ENCODE assay signal across 13 mouse cellular contexts in genomic region chr16:52470226-52470625, GRCm38 (mm10). TPM values are rescaled to one million over a fixed set of nuclear protein-coding genes. Genes with fewer than 3 reads are reported as not detected.
DNase-seq lines count a peak whose midpoint lies in the region.
"Had no signal": no experiment of that assay in that cellular context is flagged by ENCODE, and none has a peak within 500 bp of the region (broad histone marks: within the 10 kb centered on the region; RNA-seq: fewer than 3 reads in every experiment).

No protein-coding gene starts in this region.

- DNase-seq in spleen, postnatal 36 days (ENCODE audit: low spot score in 2 of 2), result peak; percentile 49 to 54
- no peak for DNase-seq in spleen, postnatal 4 days (ENCODE audit: low spot score in 2 of 2)
- peak; percentile 9 for DNase-seq in MEL-GATA-1-ER (ENCODE audit: extremely low read depth, low read depth)
- DNase-seq in spleen, adult 12 weeks (ENCODE audit: low spot score), result no peak
- no peak for DNase-seq in cerebellum, postnatal 14 days
- DNase-seq in adrenal gland, postnatal 10 days, result no peak
- DNase-seq: adrenal gland, adult 2 months; cerebellum, postnatal 10 days; gastrocnemius, adult 2 months had no signal

- WGBS in macrophage (ENCODE audit: missing documents), result 6% methylated on average over 3 of the region's 3 CpGs

- H3K36me3 ChIP-seq in macrophage (ENCODE audit: inconsistent target), result no peaks in the 10 kb centered on the region
- H3K36me3 ChIP-seq: embryonic facial prominence, embryonic 12.5 days; hindbrain, embryonic 13.5 days; lung, embryonic 15.5 days had no signal

- no peaks in the 10 kb centered on the region for H3K79me2 ChIP-seq in macrophage (ENCODE audit: inconsistent target)

- H3K4me3 ChIP-seq in macrophage (ENCODE audit: inconsistent target), result no peak overlapping the region
- H3K4me3 ChIP-seq: embryonic facial prominence, embryonic 12.5 days; gastrocnemius, adult 2 months; hindbrain, embryonic 13.5 days; lung, embryonic 15.5 days had no signal

- H3K27ac ChIP-seq in macrophage, result peak overlapping the region; percentile 97
- H3K27ac ChIP-seq: embryonic facial prominence, embryonic 12.5 days; gastrocnemius, adult 2 months; hindbrain, embryonic 13.5 days; lung, embryonic 15.5 days had no signal

RNA-seq across cellular contexts. Expression of gene Alcam, which starts 16.4 kb away (rescaled TPM):
- 1,000 to 10,000 TPM in 2 of 26 experiments, 100 to 1,000 TPM in 24; 136 to 1,652 (median 442) TPM for total RNA-seq in macrophage (2018; cell fraction: chromatin; rRNA removed)
- total RNA-seq in macrophage (2018; cell fraction: cytosol; rRNA removed), result 100 to 1,000 TPM in 24 of 26 experiments, 10 to 100 TPM in 2; 85.8 to 258 (median 182) TPM
- 1,000 to 10,000 TPM in 1 of 26 experiments, 100 to 1,000 TPM in 25; 128 to 1,190 (median 364) TPM for total RNA-seq in macrophage (2018; cell fraction: nucleus; rRNA removed)
- polyA plus RNA-seq in macrophage (2018), result 108 to 331 TPM (median 162 TPM) in 3 replicates
- 10 to 100 TPM; 48.8 to 51.4 TPM for total RNA-seq in adrenal gland, postnatal 10 days (2021)

Comparison
In these comparisons a context has a peak if more than half of its experiments do, and no peak if none do; other contexts are left out.
1. DNase-seq: peak in spleen, postnatal 36 days (2 of 2) and MEL-GATA-1-ER (single experiment); none in spleen, postnatal 4 days (0 of 2), spleen, adult 12 weeks (single experiment), cerebellum, postnatal 14 days (0 of 2) and adrenal gland, postnatal 10 days (single experiment).